Mouse (Mus musculus) forebrain, embryonic 12.5 days (tissue): ENCODE data around the gene Tmem267. TPM values are rescaled to one million over a fixed set of nuclear protein-coding genes. Genes with fewer than 3 reads are reported as not detected.
"Not testable (repeated sequence)": the region's sequence is repeated elsewhere in the genome, so short reads cannot be mapped to it uniquely, and the experiment has no call there.

ENCODE experiments used
- ATAC-seq: fragments of 200-750 bp; cut with Nextera tagmentation; 2 replicates; pipeline ENCODE4 v1.8.0; 2017; ENCODE audit warnings: moderate TSS enrichment; ENCODE audit not compliant: low FRiP score
- H3K27ac ChIP-seq: fragments of 300-500 bp; sonication (generic); 2 replicates; pipeline ENCODE4 v1.5.1; 2016; ENCODE audit warnings: mild to moderate bottlenecking
- H3K27me3 ChIP-seq: fragments of 300-500 bp; sonication (generic); 2 replicates; pipeline ENCODE4 v1.6.1; 2016; ENCODE audit warnings: mild to moderate bottlenecking
- H3K36me3 ChIP-seq: fragments of 300-500 bp; sonication (generic); replicated peaks from 2 replicates; pipeline ENCODE4 v1.6.1; 2016; ENCODE audit warnings: mild to moderate bottlenecking
- H3K4me1 ChIP-seq: fragments of 300-500 bp; sonication (generic); 2 replicates; pipeline ENCODE4 v1.6.1; 2016
- H3K4me2 ChIP-seq: fragments of 300-500 bp; sonication (generic); 2 replicates; pipeline ENCODE4 v1.6.1; 2016; ENCODE audit warnings: mild to moderate bottlenecking, moderate library complexity
- H3K4me3 ChIP-seq: fragments of 300-500 bp; sonication (generic); replicated peaks from 2 replicates; pipeline ENCODE4 v1.5.1; 2016; ENCODE audit warnings: mild to moderate bottlenecking
- H3K9ac ChIP-seq: fragments of 300-500 bp; sonication (generic); 2 replicates; pipeline ENCODE4 v1.6.1; 2016; ENCODE audit warnings: mild to moderate bottlenecking
- H3K9me3 ChIP-seq: fragments of 300-500 bp; sonication (generic); 2 replicates; pipeline ENCODE4 v1.6.1; 2016
- WGBS: fragments of 180-500 bp; shearing (Covaris S2); methylation state at CpG from one replicate; pipeline ENCODE4 v1.1.7; 2016; 5-methylcytosine and 5-hydroxymethylcytosine counted together
- polyA plus RNA-seq: library from polyadenylated mRNA; unstranded; fragments of >200 nt; fragmentation: Nextera tagmentation; extraction: Ambion mirVana; gene quantifications from 2 replicates; pipeline ENCODE4 v1.2.1, GENCODE M21; 2016

Gene Tmem267
- polyA plus RNA-seq = 2.1 and 3.2 TPM in 2 replicates

- Histone ChIP-seq H3K4me2 (peak within 1 kb of the TSS; percentile 40), H3K4me1 (no peaks in the 10 kb centered on the region), H3K27me3 (no peaks in the 10 kb centered on the region), H3K27ac (peak within 1 kb of the TSS; percentile 53), H3K4me3 (no peak within 1 kb of the TSS), H3K36me3 (peaks cover 31% of the 10 kb centered on the region), H3K9me3 (peaks cover 19% of the 10 kb centered on the region), H3K9ac (no peak within 1 kb of the TSS)
- 73% methylated on average over 87 of the region's 87 CpGs for WGBS
- no peak for ATAC-seq
Measured at GRCm38 (mm10) chr13:119487880-119488580, at the start of gene Tmem267, which contains the start of gene 3110070M22Rik. Gene Tmem267, plus strand, starts transcription at chr13:119488039. Gene 3110070M22Rik, minus strand, starts transcription at chr13:119488383.

DNA sequence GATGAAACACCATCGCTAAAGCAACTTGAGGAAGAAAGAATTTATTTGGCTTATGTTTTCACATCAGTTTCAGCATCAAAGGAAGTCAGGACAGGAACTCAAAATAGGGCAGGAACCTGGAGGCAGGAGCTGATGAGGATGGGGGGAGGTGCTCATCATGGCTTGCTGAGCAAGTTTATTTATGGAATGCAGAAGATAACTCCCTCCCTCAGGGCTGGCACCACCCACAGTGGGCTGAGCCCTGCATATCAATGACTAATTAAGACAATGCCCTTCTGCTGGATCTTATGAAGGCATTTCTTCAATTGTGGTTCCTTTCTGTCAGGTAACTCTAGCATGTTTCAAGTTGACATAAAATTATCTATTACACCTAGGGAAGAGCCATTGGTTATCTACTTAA is 45.6 kb upstream of the Tmem267 start:
- H3K9ac ChIP-seq = no peak overlapping the region
- no peak for ATAC-seq
- no peak overlapping the region for H3K27ac ChIP-seq
- H3K9me3 ChIP-seq = no peaks in the 10 kb centered on the region
- peaks cover 60% of the 10 kb centered on the region for H3K36me3 ChIP-seq
- no peak overlapping the region for H3K4me3 ChIP-seq
- no peak overlapping the region for H3K4me2 ChIP-seq
- WGBS = 95% methylated on average over 1 of the region's 1 CpGs
- H3K27me3 ChIP-seq = no peaks in the 10 kb centered on the region
- no peaks in the 10 kb centered on the region for H3K4me1 ChIP-seq

GRCm38 (mm10) chr13:119453563-119453962 is 34.3 kb upstream of the Tmem267 start:
- no peaks in the 10 kb centered on the region for H3K27me3 ChIP-seq
- H3K9ac ChIP-seq = no peak overlapping the region
- peaks cover 51% of the 10 kb centered on the region for H3K36me3 ChIP-seq
- no peak for ATAC-seq
- no peaks in the 10 kb centered on the region for H3K4me1 ChIP-seq
- H3K9me3 ChIP-seq = no peaks in the 10 kb centered on the region
- H3K27ac ChIP-seq = no peak overlapping the region
- no peak overlapping the region for H3K4me2 ChIP-seq
- H3K4me3 ChIP-seq = no peak overlapping the region
- 93% methylated on average over 4 of the region's 4 CpGs for WGBS

GRCm38 (mm10) chr13:119455082-119455481 is 32.8 kb upstream of the Tmem267 start:
- Histone ChIP-seq H3K36me3 (peaks cover 49% of the 10 kb centered on the region), H3K9ac (no peak overlapping the region), H3K27me3 (no peaks in the 10 kb centered on the region), H3K4me3 (no peak overlapping the region), H3K4me2 (no peak overlapping the region), H3K4me1 (no peaks in the 10 kb centered on the region), H3K9me3 (no peaks in the 10 kb centered on the region), H3K27ac (no peak overlapping the region)
- no peak for ATAC-seq

GRCm38 (mm10) chr13:119456342-119456741 is 31.5 kb upstream of the Tmem267 start:
- Histone ChIP-seq H3K9me3 (no peaks in the 10 kb centered on the region), H3K27me3 (no peaks in the 10 kb centered on the region), H3K9ac (no peak overlapping the region), H3K4me3 (no peak overlapping the region), H3K36me3 (peaks cover 36% of the 10 kb centered on the region), H3K4me1 (no peaks in the 10 kb centered on the region), H3K27ac (no peak overlapping the region), H3K4me2 (no peak overlapping the region)
- ATAC-seq = no peak
- WGBS = 92% methylated on average over 7 of the region's 7 CpGs

DNA sequence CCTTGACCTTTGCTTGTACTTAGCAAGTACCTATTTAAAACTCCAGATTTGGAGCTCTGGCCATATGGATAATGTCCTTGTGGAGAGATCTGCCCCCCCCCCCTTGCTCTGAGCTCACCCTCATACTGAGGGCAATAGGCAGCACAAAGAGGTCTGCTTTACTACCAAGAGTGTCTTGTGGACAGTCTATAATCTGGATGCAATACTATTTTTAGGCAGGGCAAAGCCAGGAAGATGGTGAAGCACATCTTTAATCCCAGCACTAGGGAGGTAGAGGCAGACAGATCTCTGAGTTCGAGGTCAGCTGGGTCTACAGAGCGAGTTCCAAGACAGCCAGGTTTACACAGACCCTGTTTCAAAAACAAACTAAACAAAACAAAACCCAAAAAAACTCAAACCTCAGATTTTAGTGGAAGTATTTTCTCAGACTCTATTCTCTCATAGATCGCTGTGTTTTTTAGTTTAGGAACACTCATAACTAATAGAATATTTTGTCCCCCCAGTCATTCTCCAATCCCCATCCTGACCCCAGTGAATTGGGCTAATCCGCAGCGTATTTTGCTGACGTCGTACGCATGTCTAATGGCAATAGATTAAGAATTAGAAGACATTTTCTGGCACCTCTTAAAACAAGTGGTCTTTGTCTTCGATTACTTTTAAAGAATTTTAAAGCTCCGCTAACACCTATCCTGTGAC is 25.8 kb upstream of the Tmem267 start:
- Histone ChIP-seq H3K9me3 (no peaks in the 10 kb centered on the region), H3K9ac (peak overlapping the region; percentile 84; the same call in 1 of the 2 replicates), H3K27ac (peak overlapping the region; percentile 80), H3K36me3 (peaks cover 25% of the 10 kb centered on the region), H3K4me2 (peak overlapping the region; percentile 74), H3K27me3 (no peaks in the 10 kb centered on the region), H3K4me1 (peaks cover 19% of the 10 kb centered on the region), H3K4me3 (peak overlapping the region; percentile 77)
- 7% methylated on average over 10 of the region's 10 CpGs for WGBS
- peak; percentile 71 for ATAC-seq

DNA sequence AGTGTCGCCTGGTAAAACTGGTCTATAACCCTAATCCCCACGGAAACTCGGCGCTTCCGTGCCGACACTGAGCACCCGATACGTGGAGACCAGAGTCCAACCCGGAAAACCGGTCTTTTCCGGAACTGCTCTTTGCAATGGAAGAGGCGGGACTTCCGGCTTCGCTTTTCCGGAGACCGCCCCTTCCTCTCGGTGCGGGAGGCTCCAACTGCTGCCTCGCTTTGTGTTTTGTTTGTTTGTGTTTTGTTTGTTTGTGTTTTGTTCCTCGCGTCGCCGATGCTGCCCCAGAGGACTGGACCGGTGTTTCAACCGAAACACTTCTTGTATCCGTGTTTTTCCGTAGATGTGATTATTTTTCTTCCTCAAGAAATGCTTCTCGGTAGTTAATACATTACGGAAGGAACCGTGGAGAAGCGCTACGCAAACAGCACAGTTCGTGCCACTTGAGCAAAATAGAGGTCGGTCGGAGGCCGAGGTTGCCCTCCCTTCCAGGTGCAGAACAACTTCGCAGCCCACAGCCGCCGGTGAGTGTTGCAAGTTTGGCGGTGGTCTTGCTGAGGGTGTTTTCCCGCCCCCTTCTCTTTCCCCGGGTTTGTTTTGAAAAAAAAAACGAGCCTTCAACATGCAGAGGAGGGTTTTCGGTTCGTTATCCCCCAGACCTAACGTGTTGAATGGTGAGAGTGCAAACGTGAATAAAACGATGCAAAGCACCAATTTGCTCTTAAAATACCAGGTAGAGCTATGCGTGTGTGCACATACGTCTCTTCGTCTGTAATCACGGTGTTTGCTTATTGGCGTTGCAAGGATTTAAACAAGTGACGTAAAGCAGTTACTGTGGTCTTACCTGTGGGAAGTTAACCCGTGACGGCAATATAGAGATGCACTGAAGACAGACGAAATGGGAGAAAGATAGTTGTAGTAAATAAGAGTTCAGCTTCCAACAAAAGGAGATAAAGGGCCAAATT is 25.0 kb upstream of the Tmem267 start, which contains the start of gene 4833420G17Rik:
Gene 4833420G17Rik (plus strand): TSS at position 173 of the 965 bp plus-strand sequence.
- no peaks in the 10 kb centered on the region for H3K27me3 ChIP-seq
- 7% methylated on average over 57 of the region's 57 CpGs for WGBS
- H3K4me3 ChIP-seq = peak within 1 kb of the TSS; percentile 77
- ATAC-seq = peak; percentile 98
- H3K9ac ChIP-seq = peak within 1 kb of the TSS; percentile 84
- H3K4me1 ChIP-seq = peaks cover 19% of the 10 kb centered on the region
- no peaks in the 10 kb centered on the region for H3K9me3 ChIP-seq
- H3K27ac ChIP-seq = peak within 1 kb of the TSS; percentile 80
- peaks cover 33% of the 10 kb centered on the region for H3K36me3 ChIP-seq
- peak within 1 kb of the TSS; percentile 74 for H3K4me2 ChIP-seq

- 87% methylated on average over 9 of the region's 9 CpGs for WGBS
- no peak overlapping the region for H3K9ac ChIP-seq
- no peak overlapping the region for H3K4me2 ChIP-seq
- H3K27me3 ChIP-seq = no peaks in the 10 kb centered on the region
- H3K4me3 ChIP-seq = no peak overlapping the region
- no peaks in the 10 kb centered on the region for H3K9me3 ChIP-seq
- H3K27ac ChIP-seq = no peak overlapping the region
- ATAC-seq = no peak
- peaks cover 75% of the 10 kb centered on the region for H3K36me3 ChIP-seq
- no peaks in the 10 kb centered on the region for H3K4me1 ChIP-seq
Measured at GRCm38 (mm10) chr13:119476631-119477030, 11.2 kb upstream of the Tmem267 start.

- no peaks in the 10 kb centered on the region for H3K4me1 ChIP-seq
- 96% methylated on average over 2 of the region's 2 CpGs for WGBS
- no peaks in the 10 kb centered on the region for H3K9me3 ChIP-seq
- H3K4me3 ChIP-seq = no peak overlapping the region
- ATAC-seq = no peak
- no peaks in the 10 kb centered on the region for H3K27me3 ChIP-seq
- H3K27ac ChIP-seq = no peak overlapping the region
- no peak overlapping the region for H3K4me2 ChIP-seq
- no peak overlapping the region for H3K9ac ChIP-seq
- peaks cover 69% of the 10 kb centered on the region for H3K36me3 ChIP-seq
Measured at GRCm38 (mm10) chr13:119477789-119478188, 10.1 kb upstream of the Tmem267 start.

DNA sequence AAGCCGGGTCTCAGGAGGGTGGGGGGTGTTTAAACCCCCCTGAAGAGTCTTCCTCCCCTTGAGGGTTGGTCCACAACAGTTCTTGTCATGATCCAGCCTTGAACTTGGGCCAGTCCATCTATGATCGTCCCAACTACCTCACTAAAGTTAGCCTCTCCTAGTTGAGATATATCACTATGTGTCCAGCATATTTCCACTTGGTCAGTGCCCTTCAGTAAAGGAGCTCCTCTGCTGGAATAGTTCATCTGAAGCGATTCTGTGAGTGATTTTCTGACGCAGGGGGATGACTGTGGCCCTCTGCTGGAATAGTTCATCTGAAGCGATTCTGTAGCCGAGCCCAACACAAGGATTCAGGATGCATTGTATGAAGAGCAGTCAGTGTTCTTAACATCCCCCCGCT is 485 bp upstream of the Tmem267 start:
- no peaks in the 10 kb centered on the region for H3K27me3 ChIP-seq
- no peaks in the 10 kb centered on the region for H3K4me1 ChIP-seq
- WGBS = 57% methylated on average over 7 of the region's 7 CpGs
- H3K9ac ChIP-seq = no peak overlapping the region
- H3K4me3 ChIP-seq = no peak overlapping the region
- no peak for ATAC-seq
- peaks cover 36% of the 10 kb centered on the region for H3K36me3 ChIP-seq
- peak overlapping the region; percentile 40 for H3K4me2 ChIP-seq
- H3K27ac ChIP-seq = no peak overlapping the region
- H3K9me3 ChIP-seq = peaks cover 19% of the 10 kb centered on the region

- not testable (repeated sequence) for H3K27ac ChIP-seq, H3K36me3 ChIP-seq, H3K4me2 ChIP-seq, H3K9ac ChIP-seq, H3K4me3 ChIP-seq, H3K27me3 ChIP-seq, ATAC-seq, H3K4me1 ChIP-seq
- H3K9me3 ChIP-seq = peaks cover 24% of the 10 kb centered on the region
- 91% methylated on average over 10 of the region's 10 CpGs for WGBS
Measured at GRCm38 (mm10) chr13:119492083-119492482, 4.2 kb downstream of the Tmem267 start.

DNA sequence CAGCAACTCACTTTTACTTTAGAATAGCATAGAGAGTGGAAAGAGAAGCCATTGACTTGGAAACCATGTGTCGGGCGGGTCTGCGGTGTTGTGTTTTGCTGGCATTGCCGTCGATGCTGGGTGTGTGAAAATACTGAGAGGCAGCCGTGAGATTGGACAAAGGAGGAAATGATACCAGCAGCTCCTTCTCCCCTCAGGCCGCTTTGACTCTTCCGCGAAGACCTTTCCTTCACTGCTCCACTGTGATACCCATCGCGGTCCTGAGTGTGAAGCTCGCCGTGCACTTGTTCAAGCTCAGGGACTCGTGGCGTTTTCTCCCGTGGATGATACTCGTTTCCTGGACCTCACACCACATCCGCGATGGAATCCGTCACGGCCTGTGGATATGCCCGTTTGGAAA is 7.1 kb downstream of the Tmem267 start:
- not testable (repeated sequence) for ATAC-seq, H3K4me2 ChIP-seq, H3K9ac ChIP-seq, H3K4me1 ChIP-seq, H3K36me3 ChIP-seq, H3K4me3 ChIP-seq, H3K27ac ChIP-seq, H3K27me3 ChIP-seq
- WGBS = 93% methylated on average over 13 of the region's 22 CpGs
- peaks cover 22% of the 10 kb centered on the region for H3K9me3 ChIP-seq
